Mouse (Mus musculus) monocyte, adult 5-6 weeks (primary cell): ENCODE measurements around the gene Slc7a7. TPM values are rescaled to one million over a fixed set of nuclear protein-coding genes. Genes with fewer than 3 reads are reported as not detected.
"Not testable (repeated sequence)": the region's sequence is repeated elsewhere in the genome, so short reads cannot be mapped to it uniquely, and the experiment has no call there.

Source experiments
- ATAC-seq: fragments of 153-309, 156-312 bp; replicated peaks from 2 replicates; pipeline ENCODE4 v1.8.0; 2017; ENCODE audit warnings: mild to moderate bottlenecking; ENCODE audit not compliant: low TSS enrichment, insufficient number of reproducible peaks, severe bottlenecking, poor library complexity, low FRiP score
- total RNA-seq: library from RNA; stranded (forward); fragments of 200-1000, 200-491, 200-594 nt; gene quantifications from 3 replicates; pipeline ENCODE4 v1.2.3, GENCODE M21; 2017

Gene Slc7a7
- total RNA-seq, 1 experiment from 2014 or later, result 13.6 TPM

DNA sequence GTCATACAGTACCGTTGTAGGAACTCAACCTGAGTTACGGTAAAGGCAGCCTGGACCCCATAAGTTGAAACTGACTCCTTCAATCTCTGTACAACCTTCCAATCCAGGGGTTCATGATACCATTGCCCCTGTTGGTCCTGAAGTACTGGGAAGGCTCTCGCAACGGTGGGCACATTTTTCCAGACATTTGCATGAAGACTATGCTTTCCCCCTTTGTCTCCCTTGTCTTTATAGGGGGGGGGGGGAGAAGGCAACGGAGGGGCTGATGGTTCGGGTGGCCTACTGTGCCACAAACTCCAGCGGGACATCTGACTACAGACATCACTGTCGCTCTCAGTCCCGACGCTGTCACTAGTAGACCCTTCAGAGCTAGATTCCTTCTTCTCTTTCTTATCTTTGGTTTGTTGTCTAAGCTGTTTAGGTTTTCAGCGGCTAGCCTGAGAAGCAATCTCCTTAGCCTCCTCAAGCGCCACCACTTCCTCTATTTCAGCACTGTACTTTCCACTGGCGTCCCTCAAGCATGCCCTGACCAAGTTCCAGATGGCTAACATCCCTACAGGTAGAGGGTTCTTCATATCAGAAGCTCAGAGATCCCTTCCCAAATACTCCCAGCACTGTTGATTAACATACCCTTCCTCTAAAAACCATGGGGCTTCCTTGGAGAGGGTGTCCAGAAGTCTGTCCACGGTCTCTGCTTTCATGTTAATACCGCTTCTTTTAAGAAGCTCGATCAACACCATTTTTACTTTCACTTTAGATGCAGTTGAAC lies 66.6 kb downstream of the Slc7a7 start:
- not testable (repeated sequence) for ATAC-seq

DNA sequence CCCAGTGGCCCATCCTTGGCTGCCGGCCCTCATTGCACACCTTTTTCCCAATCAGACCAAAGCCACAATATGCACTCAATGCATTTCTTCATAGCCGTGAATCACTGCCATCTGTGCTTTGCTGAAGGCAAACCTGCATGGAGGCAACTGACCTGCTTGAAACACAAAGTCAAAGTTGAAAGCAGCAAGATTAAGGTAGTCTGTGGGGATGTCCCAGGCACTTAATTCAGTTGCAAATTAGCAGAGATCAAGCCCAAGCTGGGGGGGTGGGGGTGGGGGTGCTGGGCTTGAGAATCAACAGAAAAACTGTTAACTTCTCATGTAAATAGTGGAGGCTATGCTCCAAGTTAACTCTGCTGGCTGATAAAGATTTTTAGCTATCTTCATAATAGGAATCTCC lies 75.8 kb downstream of the Slc7a7 start:
- ATAC-seq, result not testable (repeated sequence)

DNA sequence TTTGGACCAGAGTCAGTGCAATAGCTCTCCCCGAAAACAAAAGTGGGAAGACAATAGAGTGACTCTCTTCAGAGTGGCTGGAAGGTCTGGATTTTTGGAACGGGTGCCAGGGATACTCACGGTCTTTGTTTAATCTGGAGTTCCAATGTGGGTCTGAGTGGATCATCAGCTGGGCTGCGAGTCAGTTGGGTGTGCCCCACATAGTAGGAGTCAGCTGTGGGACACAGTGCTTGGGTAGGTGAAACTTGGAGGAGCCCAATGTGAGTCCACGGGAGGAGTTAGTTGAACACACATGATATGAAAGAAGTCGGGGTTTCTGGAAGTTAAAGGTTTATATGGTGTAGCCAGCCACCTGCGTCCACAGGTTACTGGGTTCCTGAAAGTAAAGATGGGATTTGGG lies 76.7 kb downstream of the Slc7a7 start:
- ATAC-seq, result no peak

DNA sequence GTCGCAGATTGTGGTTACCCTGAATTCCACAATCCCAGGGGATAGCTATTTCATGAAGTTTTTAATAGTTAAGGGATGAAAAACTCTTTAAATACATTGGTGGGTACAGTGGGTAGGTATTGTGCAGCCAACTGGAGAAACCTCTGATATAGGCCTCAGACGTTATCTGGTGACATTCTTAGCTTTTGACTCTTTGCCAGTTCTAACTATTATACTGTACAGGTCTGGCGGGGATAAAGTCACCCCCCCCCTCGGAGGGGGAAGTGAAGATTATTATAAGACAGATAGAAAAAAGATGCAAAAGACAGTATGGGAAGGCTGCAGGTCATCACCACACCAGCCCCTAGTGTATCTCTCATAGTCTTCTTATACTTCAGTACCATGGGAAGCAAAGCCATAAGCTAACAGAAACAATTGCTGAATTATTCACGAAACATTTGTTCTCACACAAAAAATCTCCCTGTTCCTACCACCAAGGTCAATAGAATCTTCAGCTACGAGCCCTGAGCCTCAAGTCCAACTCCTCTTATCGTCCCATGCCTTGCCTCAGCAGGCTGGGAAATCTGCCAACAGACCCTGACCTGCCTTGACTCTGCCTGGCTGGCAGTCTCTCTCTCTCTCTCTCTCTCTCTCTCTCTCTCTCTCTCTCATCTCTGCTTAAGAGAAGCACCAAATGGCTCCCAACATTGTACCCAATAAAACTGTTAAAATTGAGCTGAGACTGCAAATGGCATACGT lies 84.0 kb downstream of the Slc7a7 start:
- no peak for ATAC-seq

GRCm38 (mm10) chr14:54332176-54333074 lies 85.2 kb downstream of the Slc7a7 start:
- no peak for ATAC-seq

DNA sequence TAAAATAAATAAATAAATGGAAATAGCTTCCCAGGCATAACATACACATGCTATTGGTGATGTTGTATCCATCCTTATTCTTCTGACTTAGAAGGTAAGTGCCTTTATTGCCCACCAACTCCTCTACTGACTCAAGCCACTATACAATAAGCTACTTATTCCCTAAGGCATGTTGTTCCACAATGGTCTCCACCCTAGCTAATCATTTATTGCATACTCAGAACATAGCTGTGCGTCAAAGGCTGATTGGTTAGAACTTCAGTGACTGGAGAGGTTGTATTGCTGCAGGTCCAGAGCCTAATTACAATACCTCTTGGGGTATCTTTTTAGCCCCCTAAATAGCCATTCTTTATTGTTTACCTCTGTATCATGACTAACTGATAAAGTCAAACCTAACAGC lies 86.4 kb downstream of the Slc7a7 start:
- ATAC-seq, result no peak

DNA sequence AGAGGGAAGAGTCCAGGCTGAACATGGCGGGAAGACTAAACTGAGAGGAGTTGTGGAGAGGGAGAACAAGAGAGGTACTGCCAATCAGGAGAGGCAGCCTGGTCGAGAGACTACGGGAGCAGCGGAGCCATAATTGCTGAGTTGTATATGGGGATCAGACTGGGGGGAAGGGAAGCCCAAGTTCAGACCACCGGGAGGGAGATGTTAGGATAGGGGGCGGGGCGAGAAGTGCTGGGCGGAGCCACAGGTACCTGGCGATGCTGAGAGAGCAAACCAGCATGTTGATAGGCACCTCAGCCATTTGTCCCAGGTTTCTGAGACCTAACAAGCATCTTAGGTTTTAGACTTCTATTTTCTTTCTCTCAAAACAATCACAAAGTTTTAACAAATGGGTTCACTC lies 88.4 kb downstream of the Slc7a7 start:
- ATAC-seq, result no peak

GRCm38 (mm10) chr14:54328548-54328947 lies 89.0 kb downstream of the Slc7a7 start:
- no peak for ATAC-seq

- ATAC-seq, result no peak
Measured at GRCm38 (mm10) chr14:54324486-54324885, 93.1 kb downstream of the Slc7a7 start.

DNA sequence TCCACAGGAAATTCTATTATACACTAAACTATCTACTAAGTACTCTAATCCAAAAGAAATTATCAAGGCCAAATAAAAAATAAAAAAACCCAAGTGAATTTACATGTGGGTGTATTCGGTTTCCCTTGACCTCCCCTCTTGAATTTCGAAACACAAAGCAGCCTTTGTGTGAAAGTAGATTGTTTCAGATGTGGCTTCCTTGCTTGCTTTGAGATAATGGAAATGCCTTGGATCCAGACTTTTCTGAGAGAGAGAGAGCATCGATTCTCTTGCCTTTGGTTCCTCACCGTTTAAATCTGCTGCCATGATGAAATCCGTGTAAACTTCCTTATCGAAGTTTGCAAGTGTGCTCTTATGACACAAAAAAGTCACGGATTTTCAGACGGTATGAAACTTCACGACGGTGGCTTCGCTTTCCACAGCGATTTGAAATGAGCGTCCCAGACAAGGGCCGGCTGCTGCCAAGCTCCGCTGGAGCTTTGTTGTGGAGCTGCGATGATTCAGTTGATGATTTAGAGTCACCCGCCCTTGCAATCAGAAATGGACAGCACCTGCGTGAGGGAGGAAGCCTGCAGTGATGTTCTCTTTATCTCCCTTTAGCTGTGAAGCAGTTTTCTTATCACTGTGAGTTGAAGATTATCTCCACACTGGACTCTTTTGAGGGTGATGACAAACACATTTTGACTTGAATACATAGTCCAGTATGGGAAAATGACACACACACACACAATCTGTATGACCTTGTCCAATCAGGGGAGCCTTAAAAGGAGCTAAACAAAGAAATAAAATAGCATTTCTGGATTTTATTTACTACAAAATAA lies 95.8 kb downstream of the Slc7a7 start:
- no peak for ATAC-seq

Other genes with a start within 250 kb of the Slc7a7 start
- gene Dad1, start 163.7 kb downstream of the Slc7a7 start, total RNA-seq, result 55.5 to 125 TPM (median 69.5 TPM) in 3 replicates
- gene Abhd4, start 163.6 kb downstream of the Slc7a7 start, total RNA-seq, result 7.7 to 14.8 TPM (median 13.9 TPM) in 3 replicates
- gene Olfr49, start 132.8 kb downstream of the Slc7a7 start, total RNA-seq, result 0.29 TPM in 1 of 3 replicates, not detected in the others
- 24.6 to 34.7 TPM (median 29.1 TPM) in 3 replicates for gene Oxa1l, start 56.9 kb downstream of the Slc7a7 start, total RNA-seq
- 49.3 to 72.4 TPM (median 52.8 TPM) in 3 replicates for gene Mrpl52, start 9.1 kb upstream of the Slc7a7 start, total RNA-seq
- 0.78 to 0.96 TPM in 2 of 3 replicates, not detected in the other for gene Mmp14, start 13.8 kb upstream of the Slc7a7 start, total RNA-seq
- 49.1 to 94.7 TPM (median 53.7 TPM) in 3 replicates for gene Lrp10, start 46.4 kb upstream of the Slc7a7 start, total RNA-seq
- gene Rem2, start 58.3 kb upstream of the Slc7a7 start, total RNA-seq, result 0.68 TPM in 1 of 3 replicates, not detected in the others
- gene Prmt5, start 99.7 kb upstream of the Slc7a7 start, total RNA-seq, result 16.6 to 25.4 TPM (median 16.8 TPM) in 3 replicates
- 22.6 to 36.0 TPM (median 32.4 TPM) in 3 replicates for gene Haus4, start 136.8 kb upstream of the Slc7a7 start, total RNA-seq
- 0.43 to 2.9 TPM (median 0.67 TPM) in 3 replicates for gene Ajuba, start 159.8 kb upstream of the Slc7a7 start, total RNA-seq
- gene 4931414P19Rik, start 188.2 kb upstream of the Slc7a7 start, total RNA-seq, result 0.21 to 3.2 TPM (median 2.4 TPM) in 3 replicates
- gene Psmb5, start 200.2 kb upstream of the Slc7a7 start, total RNA-seq, result 30.4 to 56.5 TPM (median 43.4 TPM) in 3 replicates
- not detected in 3 replicates for gene Psmb11, start 203.7 kb upstream of the Slc7a7 start, total RNA-seq
- gene Gm17606, start 223.2 kb upstream of the Slc7a7 start, total RNA-seq, result not detected in 3 replicates
- gene Cdh24, start 223.6 kb upstream of the Slc7a7 start, total RNA-seq, result 0.48 to 2.6 TPM in 2 of 3 replicates, not detected in the other